Mouse (Mus musculus): Measurements from ENCODE around the gene Cacna1h. TPM values are rescaled to one million over a fixed set of nuclear protein-coding genes. Genes with fewer than 3 reads are reported as not detected.

The Cacna1h gene
- polyA plus RNA-seq, 1 experiment: 0.12 TPM

- H3ac ChIP-seq (ENCODE audit: control insufficient read depth, insufficient read length): no peak overlapping the region
- no peaks in the 10 kb centered on the region for H3K79me2 ChIP-seq (ENCODE audit: control insufficient read depth, insufficient read depth)
- H3K4me3 ChIP-seq: no peak overlapping the region
- H3K36me3 ChIP-seq (ENCODE audit: control insufficient read depth, insufficient read depth): no peaks in the 10 kb centered on the region
- H3K27me3 ChIP-seq (ENCODE audit: control insufficient read depth, insufficient read depth, insufficient read length): peaks cover 9% of the 10 kb centered on the region
- H3K4me2 ChIP-seq (ENCODE audit: low read depth): no peak overlapping the region
- TF ChIP-seq CEBPB (IDR thresholded peaks at IDR 0.05; ENCODE audit: insufficient read depth, poor library complexity, severe bottlenecking): no peak
- no peak for TF ChIP-seq POLR2A (IDR thresholded peaks at IDR 0.05; ENCODE audit: insufficient read length, low read depth)
- TF ChIP-seq MYOG (IDR thresholded peaks at IDR 0.05; ENCODE audit: control insufficient read depth in 1 of 3, insufficient read depth in 1 of 3, insufficient read length in 2 of 3, low read depth in 2 of 3): no peak
- TF ChIP-seq TCF12 (IDR thresholded peaks at IDR 0.05; ENCODE audit: insufficient read depth, poor library complexity, severe bottlenecking): no peak
- no peak for TF ChIP-seq REST (IDR thresholded peaks at IDR 0.05; ENCODE audit: insufficient read depth, insufficient read length)
- TF ChIP-seq MYOD1 (IDR thresholded peaks at IDR 0.05; ENCODE audit: control insufficient read depth in 1 of 3, insufficient read length in 2 of 3, low read depth in 2 of 3): no peak
- no peak for TF ChIP-seq POLR2AphosphoS2 (IDR thresholded peaks at IDR 0.05; ENCODE audit: insufficient read length, low read depth)
- TF ChIP-seq E2F4 (IDR thresholded peaks at IDR 0.05; ENCODE audit: insufficient read depth): no peak
- no peak for TF ChIP-seq USF1 (IDR thresholded peaks at IDR 0.05; ENCODE audit: low read depth)
- TF ChIP-seq TCF3 (IDR thresholded peaks at IDR 0.05; ENCODE audit: insufficient read length, low read depth): no peak
- TF ChIP-seq SRF (IDR thresholded peaks at IDR 0.05; ENCODE audit: control insufficient read depth, insufficient read length, low read depth): no peak
- TF ChIP-seq MAX (IDR thresholded peaks at IDR 0.05; ENCODE audit: low read depth): no peak
Observed at GRCm38 (mm10) chr17:25361291-25361690, 72.3 kb downstream of the Cacna1h start.

DNA sequence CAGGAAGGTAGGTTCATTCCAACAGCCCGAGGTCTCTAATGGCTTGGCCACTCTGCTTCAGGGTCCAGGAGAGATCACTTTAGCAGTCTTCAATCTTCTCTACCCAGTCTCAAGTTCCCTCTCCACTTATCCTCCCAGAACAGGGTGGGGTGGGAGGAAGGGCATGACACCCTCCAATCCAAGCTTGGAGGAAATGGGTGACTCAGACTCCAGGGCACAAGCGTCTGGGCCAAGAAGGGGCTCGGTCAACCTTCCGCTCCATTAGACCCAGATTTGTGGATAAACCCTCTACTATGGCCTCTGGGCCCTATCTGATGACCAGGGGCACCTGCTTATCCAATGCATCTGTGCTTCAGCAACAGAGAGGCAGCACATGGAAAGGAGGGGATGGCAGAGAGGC lies 88.1 kb downstream of the Cacna1h start, which contains the start of gene Tpsab1:
Gene Tpsab1, minus strand, starts transcription at position 101 of the 400 bp plus-strand sequence.
- Histone ChIP-seq H3K79me2 (ENCODE audit: control insufficient read depth, insufficient read depth) (no peaks in the 10 kb centered on the region), H3ac (ENCODE audit: control insufficient read depth, insufficient read length) (no peak within 1 kb of the TSS), H3K4me2 (ENCODE audit: low read depth) (no peak within 1 kb of the TSS), H3K36me3 (ENCODE audit: control insufficient read depth, insufficient read depth) (no peaks in the 10 kb centered on the region), H3K4me3 (no peak within 1 kb of the TSS), H3K27me3 (ENCODE audit: control insufficient read depth, insufficient read depth, insufficient read length) (peaks cover 15% of the 10 kb centered on the region)
- TF ChIP-seq MAX (IDR thresholded peaks at IDR 0.05; ENCODE audit: low read depth) (no peak), POLR2A (IDR thresholded peaks at IDR 0.05; ENCODE audit: insufficient read length, low read depth) (no peak), TCF12 (IDR thresholded peaks at IDR 0.05; ENCODE audit: insufficient read depth, poor library complexity, severe bottlenecking) (no peak), CEBPB (IDR thresholded peaks at IDR 0.05; ENCODE audit: insufficient read depth, poor library complexity, severe bottlenecking) (no peak), MYOG (IDR thresholded peaks at IDR 0.05; ENCODE audit: control insufficient read depth in 1 of 3, insufficient read depth in 1 of 3, insufficient read length in 2 of 3, low read depth in 2 of 3) (no peak), E2F4 (IDR thresholded peaks at IDR 0.05; ENCODE audit: insufficient read depth) (no peak), REST (IDR thresholded peaks at IDR 0.05; ENCODE audit: insufficient read depth, insufficient read length) (no peak), POLR2AphosphoS2 (IDR thresholded peaks at IDR 0.05; ENCODE audit: insufficient read length, low read depth) (no peak), MYOD1 (IDR thresholded peaks at IDR 0.05; ENCODE audit: control insufficient read depth in 1 of 3, insufficient read length in 2 of 3, low read depth in 2 of 3) (no peak), TCF3 (IDR thresholded peaks at IDR 0.05; ENCODE audit: insufficient read length, low read depth) (no peak), USF1 (IDR thresholded peaks at IDR 0.05; ENCODE audit: low read depth) (no peak), SRF (IDR thresholded peaks at IDR 0.05; ENCODE audit: control insufficient read depth, insufficient read length, low read depth) (no peak)

DNA sequence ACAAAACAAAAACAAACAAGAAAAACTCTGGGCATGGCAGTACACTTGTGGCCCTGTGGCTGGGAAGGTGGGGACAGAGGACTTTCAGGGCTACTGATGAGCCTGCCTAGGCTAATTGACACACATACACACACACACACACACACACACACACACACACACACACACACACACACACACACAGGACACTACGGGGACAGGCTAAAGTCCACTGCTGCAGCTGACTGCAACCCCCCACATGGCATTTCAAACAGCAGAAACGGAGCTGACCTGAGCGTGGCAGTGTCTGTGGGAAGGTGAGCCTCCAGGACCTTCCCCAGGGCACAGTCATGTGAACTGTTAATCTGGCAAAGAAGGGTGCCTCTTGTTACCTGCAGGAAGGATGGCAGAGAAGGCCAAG lies 92.1 kb downstream of the Cacna1h start:
- Histone ChIP-seq H3K36me3 (ENCODE audit: control insufficient read depth, insufficient read depth) (no peaks in the 10 kb centered on the region), H3K27me3 (ENCODE audit: control insufficient read depth, insufficient read depth, insufficient read length) (peaks cover 9% of the 10 kb centered on the region), H3ac (ENCODE audit: control insufficient read depth, insufficient read length) (no peak overlapping the region), H3K4me2 (ENCODE audit: low read depth) (no peak overlapping the region), H3K79me2 (ENCODE audit: control insufficient read depth, insufficient read depth) (no peaks in the 10 kb centered on the region), H3K4me3 (no peak overlapping the region)
- TF ChIP-seq TCF12 (IDR thresholded peaks at IDR 0.05; ENCODE audit: insufficient read depth, poor library complexity, severe bottlenecking) (no peak), E2F4 (IDR thresholded peaks at IDR 0.05; ENCODE audit: insufficient read depth) (no peak), MYOD1 (IDR thresholded peaks at IDR 0.05; ENCODE audit: control insufficient read depth in 1 of 3, insufficient read length in 2 of 3, low read depth in 2 of 3) (no peak), TCF3 (IDR thresholded peaks at IDR 0.05; ENCODE audit: insufficient read length, low read depth) (no peak), USF1 (IDR thresholded peaks at IDR 0.05; ENCODE audit: low read depth) (no peak), REST (IDR thresholded peaks at IDR 0.05; ENCODE audit: insufficient read depth, insufficient read length) (no peak), SRF (IDR thresholded peaks at IDR 0.05; ENCODE audit: control insufficient read depth, insufficient read length, low read depth) (no peak), CEBPB (IDR thresholded peaks at IDR 0.05; ENCODE audit: insufficient read depth, poor library complexity, severe bottlenecking) (no peak), POLR2AphosphoS2 (IDR thresholded peaks at IDR 0.05; ENCODE audit: insufficient read length, low read depth) (no peak), MAX (IDR thresholded peaks at IDR 0.05; ENCODE audit: low read depth) (no peak), POLR2A (IDR thresholded peaks at IDR 0.05; ENCODE audit: insufficient read length, low read depth) (no peak), MYOG (IDR thresholded peaks at IDR 0.05; ENCODE audit: control insufficient read depth in 1 of 3, insufficient read depth in 1 of 3, insufficient read length in 2 of 3, low read depth in 2 of 3) (no peak)

GRCm38 (mm10) chr17:25340003-25340402 lies 93.6 kb downstream of the Cacna1h start:
- Histone ChIP-seq H3K79me2 (ENCODE audit: control insufficient read depth, insufficient read depth) (no peaks in the 10 kb centered on the region), H3K4me3 (no peak overlapping the region), H3ac (ENCODE audit: control insufficient read depth, insufficient read length) (no peak overlapping the region), H3K36me3 (ENCODE audit: control insufficient read depth, insufficient read depth) (no peaks in the 10 kb centered on the region), H3K4me2 (ENCODE audit: low read depth) (no peak overlapping the region), H3K27me3 (ENCODE audit: control insufficient read depth, insufficient read depth, insufficient read length) (peaks cover 9% of the 10 kb centered on the region)
- no peak for TF ChIP-seq TCF3 (IDR thresholded peaks at IDR 0.05; ENCODE audit: insufficient read length, low read depth)
- no peak for TF ChIP-seq USF1 (IDR thresholded peaks at IDR 0.05; ENCODE audit: low read depth)
- no peak for TF ChIP-seq POLR2AphosphoS2 (IDR thresholded peaks at IDR 0.05; ENCODE audit: insufficient read length, low read depth)
- TF ChIP-seq SRF (IDR thresholded peaks at IDR 0.05; ENCODE audit: control insufficient read depth, insufficient read length, low read depth): no peak
- no peak for TF ChIP-seq REST (IDR thresholded peaks at IDR 0.05; ENCODE audit: insufficient read depth, insufficient read length)
- TF ChIP-seq MYOD1 (IDR thresholded peaks at IDR 0.05; ENCODE audit: control insufficient read depth in 1 of 3, insufficient read length in 2 of 3, low read depth in 2 of 3): no peak
- no peak for TF ChIP-seq E2F4 (IDR thresholded peaks at IDR 0.05; ENCODE audit: insufficient read depth)
- no peak for TF ChIP-seq TCF12 (IDR thresholded peaks at IDR 0.05; ENCODE audit: insufficient read depth, poor library complexity, severe bottlenecking)
- TF ChIP-seq POLR2A (IDR thresholded peaks at IDR 0.05; ENCODE audit: insufficient read length, low read depth): no peak
- no peak for TF ChIP-seq MYOG (IDR thresholded peaks at IDR 0.05; ENCODE audit: control insufficient read depth in 1 of 3, insufficient read depth in 1 of 3, insufficient read length in 2 of 3, low read depth in 2 of 3)
- no peak for TF ChIP-seq MAX (IDR thresholded peaks at IDR 0.05; ENCODE audit: low read depth)
- no peak for TF ChIP-seq CEBPB (IDR thresholded peaks at IDR 0.05; ENCODE audit: insufficient read depth, poor library complexity, severe bottlenecking)

All from myocyte (in vitro differentiated cells).